Mouse (Mus musculus): Measurements from ENCODE around the gene Arf6.
"Not testable (repeated sequence)": the region's sequence is repeated elsewhere in the genome, so short reads cannot be mapped to it uniquely, and the experiment has no call there.

Gene Arf6

GRCm38 (mm10) chr12:69373850-69374766 lies 2.2 kb downstream of the Arf6 start:
- DNase-seq (ENCODE audit: low spot score): no peak

- no peak for DNase-seq (ENCODE audit: low spot score)
Measured at GRCm38 (mm10) chr12:69376132-69376531, 4.2 kb downstream of the Arf6 start.

- DNase-seq (ENCODE audit: low spot score): no peak
Measured at GRCm38 (mm10) chr12:69377188-69377587, 5.2 kb downstream of the Arf6 start.

GRCm38 (mm10) chr12:69377636-69378035 lies 5.7 kb downstream of the Arf6 start:
- DNase-seq (ENCODE audit: low spot score): not testable (repeated sequence)

GRCm38 (mm10) chr12:69378558-69379454 lies 6.9 kb downstream of the Arf6 start:
- no peak for DNase-seq (ENCODE audit: low spot score)

- DNase-seq (ENCODE audit: low spot score): no peak
Measured at GRCm38 (mm10) chr12:69382880-69383279, 10.9 kb downstream of the Arf6 start.

- no peak for DNase-seq (ENCODE audit: low spot score)
Measured at GRCm38 (mm10) chr12:69384606-69385005, 12.7 kb downstream of the Arf6 start.

GRCm38 (mm10) chr12:69385542-69386280 lies 13.8 kb downstream of the Arf6 start:
- no peak for DNase-seq (ENCODE audit: low spot score)

- DNase-seq (ENCODE audit: low spot score): not testable (repeated sequence)
Measured at GRCm38 (mm10) chr12:69386281-69386732, 14.4 kb downstream of the Arf6 start.

- DNase-seq (ENCODE audit: low spot score): no peak
Measured at GRCm38 (mm10) chr12:69388321-69388869, 16.4 kb downstream of the Arf6 start.

GRCm38 (mm10) chr12:69389273-69389938 lies 17.5 kb downstream of the Arf6 start:
- no peak for DNase-seq (ENCODE audit: low spot score)

GRCm38 (mm10) chr12:69390000-69390698 lies 18.2 kb downstream of the Arf6 start:
- DNase-seq (ENCODE audit: low spot score): no peak

GRCm38 (mm10) chr12:69393076-69393475 lies 21.1 kb downstream of the Arf6 start:
- no peak for DNase-seq (ENCODE audit: low spot score)

GRCm38 (mm10) chr12:69394456-69394855 lies 22.5 kb downstream of the Arf6 start:
- no peak for DNase-seq (ENCODE audit: low spot score)

- no peak for DNase-seq (ENCODE audit: low spot score)
Measured at GRCm38 (mm10) chr12:69400367-69400766, 28.4 kb downstream of the Arf6 start.

- no peak for DNase-seq (ENCODE audit: low spot score)
Measured at GRCm38 (mm10) chr12:69400871-69401286, 28.9 kb downstream of the Arf6 start.

GRCm38 (mm10) chr12:69402100-69402499 lies 30.1 kb downstream of the Arf6 start:
- DNase-seq (ENCODE audit: low spot score): no peak

- DNase-seq (ENCODE audit: low spot score): no peak
Measured at GRCm38 (mm10) chr12:69402594-69403167, 30.7 kb downstream of the Arf6 start.

- DNase-seq (ENCODE audit: low spot score): no peak
Measured at GRCm38 (mm10) chr12:69410767-69411166, 38.8 kb downstream of the Arf6 start.

- DNase-seq (ENCODE audit: low spot score): no peak
Measured at GRCm38 (mm10) chr12:69411936-69412335, 40.0 kb downstream of the Arf6 start.

All from c-Kit-positive CD71-positive TER-119-positive erythroid progenitor cells, embryonic 14.5 days (primary cell).